Mouse (Mus musculus): Measurements from ENCODE around the gene Dicer1.
A peak's percentile ranks its signal among the peaks of the same experiment; 100 is the strongest.

Dicer1 gene

GRCm38 (mm10) chr12:104751814-104752765, at the start of gene Dicer1:
Gene Dicer1 (minus strand): TSS chr12:104751952.
- peak; percentile 97 to 98 for DNase-seq

DNA sequence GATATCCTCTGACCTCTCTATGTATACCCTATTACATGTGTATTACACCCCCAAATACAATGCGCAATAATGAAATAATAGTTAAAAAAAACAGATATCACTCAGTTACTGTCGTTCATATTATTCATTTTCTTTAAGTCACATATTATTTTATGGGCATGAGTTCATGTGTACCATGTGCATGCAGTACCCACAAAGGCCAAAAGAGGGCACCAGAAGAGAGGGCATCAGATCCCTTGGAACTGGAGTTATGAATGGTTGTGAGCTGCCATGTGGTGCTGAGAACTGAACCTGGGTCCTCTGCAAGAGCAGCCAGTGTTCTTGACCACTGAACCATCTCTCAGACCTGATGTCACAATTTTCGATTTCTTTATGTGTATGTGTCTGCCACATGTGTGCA, 47.6 kb upstream of the Dicer1 start:
- peak in 1 of 2 experiments; percentile 62 for DNase-seq

- no peak for DNase-seq
Measured at GRCm38 (mm10) chr12:104797905-104798304, 46.2 kb upstream of the Dicer1 start.

DNA sequence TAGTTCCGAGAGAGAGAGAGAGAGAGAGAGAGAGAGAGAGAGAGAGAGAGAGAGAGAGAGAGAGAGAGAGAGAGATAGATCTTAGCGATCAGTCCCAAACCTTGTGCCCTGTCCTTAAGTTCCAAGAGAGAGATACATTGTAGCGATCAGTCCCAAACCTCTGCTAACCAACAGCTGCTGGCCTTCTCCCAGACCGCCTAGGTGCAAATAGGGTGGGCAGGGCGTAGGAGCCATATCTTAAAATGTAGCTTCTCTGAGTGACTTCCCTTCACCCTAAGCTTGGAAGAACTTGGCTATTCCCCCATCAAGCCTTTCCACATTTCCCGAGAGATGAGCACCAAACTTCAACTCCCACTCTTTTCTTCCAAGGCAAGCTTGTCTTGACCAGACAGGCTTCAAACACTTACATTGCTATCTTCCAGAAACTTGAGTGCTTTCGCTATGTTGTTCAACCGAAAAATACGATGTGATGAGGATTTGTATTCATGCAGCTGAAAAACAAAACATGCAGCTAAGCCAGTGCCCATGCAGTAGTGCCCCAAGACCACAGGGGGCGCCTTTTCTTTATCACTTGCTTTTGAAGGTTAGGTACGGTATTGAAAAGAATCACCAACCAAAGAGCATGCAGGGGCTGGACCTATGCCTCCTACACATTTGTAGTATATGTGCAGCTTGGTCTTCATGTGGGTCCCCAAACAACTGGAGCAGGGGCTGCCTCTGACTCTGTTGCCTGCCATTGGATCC, 45.1 kb upstream of the Dicer1 start:
- peak in 1 of 2 experiments; percentile 52 for DNase-seq

DNA sequence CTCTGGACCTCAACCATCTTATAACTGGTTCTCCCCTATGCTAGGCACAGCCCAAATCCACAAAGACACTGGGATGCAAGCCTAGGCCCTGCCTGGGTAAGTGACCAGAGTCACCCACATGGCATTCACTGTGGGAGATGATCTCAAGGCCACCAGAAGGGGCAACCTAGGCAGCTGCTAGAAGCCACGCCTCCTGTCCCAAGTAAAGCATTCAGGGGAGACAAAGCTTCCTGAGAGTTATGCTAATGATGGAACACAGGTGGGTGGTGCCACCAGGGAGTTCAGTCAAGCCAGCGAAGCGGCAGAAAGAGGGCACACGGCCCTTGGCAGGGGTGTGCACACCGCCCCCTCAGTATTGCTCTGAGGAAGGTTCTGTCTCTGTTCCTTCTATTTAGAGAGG, 43.2 kb upstream of the Dicer1 start:
- no peak for DNase-seq

DNA sequence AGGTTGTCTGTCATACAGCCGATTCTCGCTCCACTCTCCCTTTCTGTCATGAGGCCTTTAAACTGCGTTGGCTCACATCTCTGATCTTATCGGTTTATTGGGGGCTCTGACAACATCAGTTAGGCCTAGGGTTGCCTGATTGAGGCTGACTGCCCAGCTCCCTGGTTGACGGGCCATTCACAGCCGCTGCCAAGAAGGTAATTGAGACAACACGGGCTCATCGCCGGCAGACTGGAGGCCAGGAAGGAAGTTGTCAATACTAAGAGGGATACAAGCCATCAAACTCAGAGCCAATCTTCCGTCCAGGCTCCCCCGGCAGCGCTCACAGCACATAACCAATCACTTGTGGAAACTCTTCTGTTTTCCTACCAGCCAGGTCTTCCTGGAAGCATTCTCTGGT, 41.7 kb upstream of the Dicer1 start:
- DNase-seq, result no peak

- DNase-seq, result no peak
Measured at GRCm38 (mm10) chr12:104777603-104778002, 25.9 kb upstream of the Dicer1 start.

GRCm38 (mm10) chr12:104771941-104772340, 20.2 kb upstream of the Dicer1 start:
- DNase-seq, result no peak

- DNase-seq, result no peak
Measured at GRCm38 (mm10) chr12:104769201-104769785, 17.5 kb upstream of the Dicer1 start.

GRCm38 (mm10) chr12:104767183-104767582, 15.4 kb upstream of the Dicer1 start:
- peak in 1 of 2 experiments; percentile 47 for DNase-seq

DNA sequence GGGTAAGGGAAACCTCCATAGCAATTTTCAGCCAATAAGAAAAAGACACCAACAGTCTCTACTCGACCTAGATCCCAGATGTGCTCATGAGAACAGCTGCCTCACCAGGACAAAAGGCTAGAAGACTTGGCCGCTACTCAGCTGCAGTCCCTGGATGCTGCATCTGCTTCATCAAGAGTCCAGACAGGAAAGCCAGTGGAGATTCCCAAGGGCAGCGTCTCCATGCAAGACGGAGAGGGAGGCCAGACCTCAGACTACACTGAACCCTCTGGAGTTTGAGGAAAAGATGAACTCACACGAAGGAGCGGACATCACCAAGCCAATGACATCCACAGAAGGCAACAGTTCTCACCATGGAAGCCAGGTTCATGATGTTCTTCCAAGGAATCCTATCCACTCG, 14.0 kb upstream of the Dicer1 start:
- DNase-seq, result no peak

DNA sequence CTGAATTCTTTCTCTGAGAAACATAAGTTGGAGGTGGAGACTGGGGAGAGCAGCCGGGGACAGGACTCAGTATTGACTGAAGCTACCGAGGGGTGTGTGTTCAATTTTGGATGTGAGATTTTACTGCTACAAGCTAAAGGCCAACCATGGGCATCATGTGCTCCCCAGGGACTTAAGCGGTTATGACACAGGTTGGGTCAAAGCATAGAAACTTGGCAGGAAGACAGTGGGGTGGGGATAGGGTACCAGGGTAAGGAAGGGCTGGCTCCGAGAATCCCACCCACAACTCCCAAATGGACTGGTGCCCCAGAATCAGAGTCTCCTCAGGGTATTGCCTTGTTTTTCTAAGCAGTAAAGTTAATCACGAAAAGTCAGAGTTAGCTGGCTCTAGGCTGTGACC, 13.4 kb upstream of the Dicer1 start:
- peak in 1 of 2 experiments; percentile 17 for DNase-seq

- DNase-seq, result no peak
Measured at GRCm38 (mm10) chr12:104763918-104764317, 12.2 kb upstream of the Dicer1 start.

DNA sequence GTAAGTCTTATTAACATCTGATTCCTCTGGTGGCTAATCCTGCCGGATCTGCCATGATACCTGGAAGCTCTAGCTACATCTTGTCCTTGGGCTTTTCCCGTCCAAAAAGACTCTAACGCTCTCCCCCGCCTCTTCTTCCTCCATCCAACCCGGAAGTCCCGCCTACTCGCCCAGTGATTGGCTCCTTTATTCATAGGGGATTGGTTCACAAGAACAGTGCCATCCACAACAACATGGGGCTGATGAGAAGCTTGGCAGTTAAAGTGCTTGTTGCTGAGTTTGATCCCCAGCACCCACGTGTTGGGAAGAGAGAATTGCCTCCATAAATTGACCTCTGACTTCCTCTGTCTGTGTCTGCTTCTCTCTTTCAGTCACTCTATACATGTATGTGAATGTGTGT, 9.7 kb upstream of the Dicer1 start:
- no peak for DNase-seq

- no peak for DNase-seq
Measured at GRCm38 (mm10) chr12:104758066-104758465, 6.3 kb upstream of the Dicer1 start.

GRCm38 (mm10) chr12:104753686-104754085, 1.9 kb upstream of the Dicer1 start:
- no peak for DNase-seq

DNA sequence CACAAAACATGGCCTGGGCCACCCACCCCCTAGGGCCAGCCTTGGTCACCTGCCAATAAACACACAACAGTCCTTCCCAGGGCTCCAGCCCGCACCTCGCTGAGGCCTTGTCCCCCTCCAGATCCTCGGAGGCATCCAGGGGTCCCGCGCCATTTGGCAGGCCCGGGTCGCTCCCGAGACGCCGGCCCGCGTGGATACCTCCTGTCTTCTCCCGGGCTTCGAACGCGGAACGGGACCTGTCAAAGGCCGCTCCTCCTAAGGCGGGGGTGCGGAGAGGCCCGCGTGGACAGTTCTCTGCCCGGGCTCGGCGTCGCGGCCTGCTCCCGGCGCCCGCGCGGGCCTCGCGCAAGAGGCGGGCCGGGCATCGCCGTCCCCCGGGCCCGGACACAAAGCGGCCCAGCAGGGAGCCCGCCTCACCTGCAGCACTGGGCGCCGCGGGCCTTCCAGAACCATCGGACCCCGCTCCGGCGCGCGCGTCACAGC, 380 bp downstream of the Dicer1 start:
- peak in 1 of 2 experiments; percentile 30 for DNase-seq

DNA sequence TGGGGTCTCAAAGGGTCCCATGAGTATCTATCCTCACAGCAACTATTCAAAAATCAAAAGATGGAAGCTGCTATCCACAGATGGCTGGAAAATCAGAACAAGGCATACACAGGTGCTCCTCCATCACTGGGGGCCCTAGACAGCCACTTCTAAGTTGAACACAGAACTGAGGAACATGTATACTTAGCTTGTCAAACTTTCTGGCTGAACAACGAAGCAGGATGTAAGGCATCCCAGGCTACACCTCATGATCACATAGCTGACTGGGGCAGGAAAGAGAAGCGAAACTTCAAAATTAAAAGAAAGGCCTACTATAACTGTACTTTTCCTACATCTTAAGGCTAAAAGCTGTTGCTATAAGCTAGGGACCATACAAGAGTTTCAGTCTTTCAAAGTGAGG, 2.8 kb downstream of the Dicer1 start:
- DNase-seq, result no peak

- DNase-seq, result no peak
Measured at GRCm38 (mm10) chr12:104747252-104747651, 4.5 kb downstream of the Dicer1 start.

DNA sequence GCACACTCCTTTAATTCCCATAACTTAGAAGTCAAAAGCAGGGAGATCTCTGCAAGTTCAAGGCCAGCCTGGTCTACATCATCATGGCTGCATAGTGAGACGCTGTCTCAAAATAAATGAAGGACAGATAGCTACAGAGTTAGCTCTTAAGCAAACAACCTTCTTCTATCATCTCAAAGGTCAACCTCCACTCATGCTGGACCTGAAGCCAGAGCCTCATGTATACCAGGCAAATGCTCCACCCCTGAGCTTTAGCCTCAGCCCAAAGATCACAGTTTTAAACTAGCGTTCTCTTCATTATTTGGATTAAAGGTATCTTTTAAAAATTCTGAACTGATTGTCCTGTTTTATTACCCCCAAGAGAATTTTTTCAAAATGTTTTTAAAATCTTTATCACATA, 5.2 kb downstream of the Dicer1 start:
- peak; percentile 20 to 43 for DNase-seq

DNA sequence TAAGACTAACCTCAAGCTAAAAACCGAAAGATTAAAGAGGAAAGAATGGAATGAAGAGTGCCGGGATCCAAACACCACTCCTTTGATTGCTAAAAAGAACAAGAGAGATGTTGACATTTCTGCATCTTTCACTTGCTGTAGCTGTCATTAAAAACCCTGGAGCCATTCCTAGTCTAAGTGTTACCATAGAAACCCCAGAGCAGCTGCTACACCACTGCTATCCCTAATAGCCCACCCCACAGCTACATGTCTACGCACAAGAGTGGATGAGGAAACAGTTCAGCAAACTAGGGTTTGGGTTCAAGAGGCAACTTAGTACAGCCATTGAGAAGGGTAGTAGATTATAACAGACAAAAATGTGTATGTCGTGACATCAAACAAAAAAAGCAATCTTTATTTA, 8.1 kb downstream of the Dicer1 start:
- DNase-seq, result no peak

- DNase-seq, result peak in 1 of 2 experiments; percentile 14
Measured at GRCm38 (mm10) chr12:104742247-104742646, 9.5 kb downstream of the Dicer1 start.
